Mouse (Mus musculus): Measurements from ENCODE around the gene Olfr247. TPM values are rescaled to one million over a fixed set of nuclear protein-coding genes. Genes with fewer than 3 reads are reported as not detected.

Olfr247 gene
- polyA plus RNA-seq, 1 experiment from 2014 or later, result not detected

Other genes starting within 250 kb of the Olfr247 start
- not detected in 2 replicates for gene Olfr805, start 246.8 kb downstream of the Olfr247 start, polyA plus RNA-seq (2015; fragmentation: Nextera tagmentation; extraction: Ambion mirVana)
- not detected in 2 replicates for gene Olfr806, start 234.2 kb downstream of the Olfr247 start, polyA plus RNA-seq (2015; fragmentation: Nextera tagmentation; extraction: Ambion mirVana)
- gene Olfr807, start 218.3 kb downstream of the Olfr247 start, polyA plus RNA-seq (2015; fragmentation: Nextera tagmentation; extraction: Ambion mirVana), result not detected in 2 replicates
- not detected in 2 replicates for gene Olfr808, start 210.7 kb downstream of the Olfr247 start, polyA plus RNA-seq (2015; fragmentation: Nextera tagmentation; extraction: Ambion mirVana)
- gene Olfr809, start 201.5 kb downstream of the Olfr247 start, polyA plus RNA-seq (2015; fragmentation: Nextera tagmentation; extraction: Ambion mirVana), result not detected in 2 replicates
- not detected in 2 replicates for gene Olfr810, start 181.2 kb downstream of the Olfr247 start, polyA plus RNA-seq (2015; fragmentation: Nextera tagmentation; extraction: Ambion mirVana)
- gene Olfr811, start 171.7 kb downstream of the Olfr247 start, polyA plus RNA-seq (2015; fragmentation: Nextera tagmentation; extraction: Ambion mirVana), result not detected in 2 replicates
- not detected in 2 replicates for gene Olfr812, start 130.0 kb downstream of the Olfr247 start, polyA plus RNA-seq (2015; fragmentation: Nextera tagmentation; extraction: Ambion mirVana)
- not detected in 2 replicates for gene Olfr813, start 120.8 kb downstream of the Olfr247 start, polyA plus RNA-seq (2015; fragmentation: Nextera tagmentation; extraction: Ambion mirVana)
- not detected in 2 replicates for gene Olfr814, start 96.3 kb downstream of the Olfr247 start, polyA plus RNA-seq (2015; fragmentation: Nextera tagmentation; extraction: Ambion mirVana)
- not detected in 2 replicates for gene Olfr815, start 70.3 kb downstream of the Olfr247 start, polyA plus RNA-seq (2015; fragmentation: Nextera tagmentation; extraction: Ambion mirVana)
- not detected in 2 replicates for gene Olfr816, start 60.5 kb downstream of the Olfr247 start, polyA plus RNA-seq (2015; fragmentation: Nextera tagmentation; extraction: Ambion mirVana)
- gene Olfr818, start 27.0 kb downstream of the Olfr247 start, polyA plus RNA-seq (2015; fragmentation: Nextera tagmentation; extraction: Ambion mirVana), result not detected in 2 replicates
- not detected in 2 replicates for gene Olfr819, start 8.9 kb downstream of the Olfr247 start, polyA plus RNA-seq (2015; fragmentation: Nextera tagmentation; extraction: Ambion mirVana)
- not detected in 2 replicates for gene Gm10310, start 8.9 kb upstream of the Olfr247 start, polyA plus RNA-seq (2015; fragmentation: Nextera tagmentation; extraction: Ambion mirVana)
- gene Olfr820, start 36.5 kb upstream of the Olfr247 start, polyA plus RNA-seq (2015; fragmentation: Nextera tagmentation; extraction: Ambion mirVana), result not detected in 2 replicates
- not detected in 2 replicates for gene Olfr821, start 54.2 kb upstream of the Olfr247 start, polyA plus RNA-seq (2015; fragmentation: Nextera tagmentation; extraction: Ambion mirVana)
- not detected in 2 replicates for gene Olfr822, start 95.1 kb upstream of the Olfr247 start, polyA plus RNA-seq (2015; fragmentation: Nextera tagmentation; extraction: Ambion mirVana)
- gene Olfr823, start 139.2 kb upstream of the Olfr247 start, polyA plus RNA-seq (2015; fragmentation: Nextera tagmentation; extraction: Ambion mirVana), result not detected in 2 replicates
- not detected in 2 replicates for gene Olfr824, start 153.9 kb upstream of the Olfr247 start, polyA plus RNA-seq (2015; fragmentation: Nextera tagmentation; extraction: Ambion mirVana)
- gene Olfr825, start 190.6 kb upstream of the Olfr247 start, polyA plus RNA-seq (2015; fragmentation: Nextera tagmentation; extraction: Ambion mirVana), result not detected in 2 replicates
- gene Olfr826, start 208.0 kb upstream of the Olfr247 start, polyA plus RNA-seq (2015; fragmentation: Nextera tagmentation; extraction: Ambion mirVana), result not detected in 2 replicates
- gene Olfr827, start 238.3 kb upstream of the Olfr247 start, polyA plus RNA-seq (2015; fragmentation: Nextera tagmentation; extraction: Ambion mirVana), result not detected in 2 replicates